32 mouse cellular contexts compared by ENCODE assay signal in the genomic region with DNA sequence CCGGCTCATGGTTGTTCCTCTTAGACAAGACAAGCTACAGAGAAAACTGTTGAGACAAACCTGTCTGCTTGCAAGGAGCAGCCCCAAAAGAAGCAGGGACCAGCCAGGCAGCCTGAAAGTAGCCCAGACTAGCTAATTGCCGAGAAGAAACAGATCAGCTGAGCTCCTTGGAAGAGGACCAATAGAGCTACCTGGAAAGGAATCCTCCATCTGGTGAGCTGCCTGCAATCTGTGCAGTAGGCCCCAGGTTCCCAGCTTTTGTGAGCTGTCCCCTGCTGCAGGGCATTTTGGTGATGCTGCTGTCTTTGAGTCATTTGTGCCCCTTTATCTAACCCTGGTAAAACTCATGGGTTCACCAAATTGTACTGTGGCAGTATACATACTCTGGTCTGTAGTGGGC. TPM values are rescaled to one million over a fixed set of nuclear protein-coding genes. Genes with fewer than 3 reads are reported as not detected.
DNase-seq lines count a peak whose midpoint lies in the region; ATAC-seq and TF ChIP-seq lines count a peak whose summit lies in the region.
"Had no signal": no experiment of that assay in that cellular context is flagged by ENCODE, and none has a peak within 500 bp of the region (broad histone marks: within the 10 kb centered on the region; RNA-seq: fewer than 3 reads in every experiment).

No protein-coding gene starts in this region.

- H3K9ac ChIP-seq in heart, adult 2 months (ENCODE audit: low read depth, low read length) = no peak overlapping the region
- no peak overlapping the region for H3K9ac ChIP-seq in neural tube, embryonic 15.5 days (replicated peaks)
- H3K9ac ChIP-seq: forebrain, embryonic 13.5 days; heart, embryonic 15.5 days; hindbrain, embryonic 15.5 days; limb, embryonic 13.5 days; liver, embryonic 14.5 days; lung, embryonic 14.5 days; midbrain, embryonic 13.5 days; neural tube, embryonic 12.5 days had no signal

- H3K27ac ChIP-seq in heart, adult 2 months = no peak overlapping the region
- H3K27ac ChIP-seq in testis, adult 2 months (ENCODE audit: control insufficient read depth, insufficient read depth, low read depth, low read length) = 0 out of 2 replicates have a peak overlapping the region, but pooled peaks have one; percentile 13
- H3K27ac ChIP-seq in neural tube, embryonic 15.5 days (replicated peaks) = no peak overlapping the region
- H3K27ac ChIP-seq: forebrain, embryonic 13.5 days; heart, embryonic 15.5 days; hindbrain, embryonic 15.5 days; limb, embryonic 13.5 days; liver, embryonic 14.5 days; midbrain, embryonic 13.5 days; neural tube, embryonic 12.5 days had no signal

- DNase-seq in heart, adult 11 months = peak; percentile 41
- DNase-seq in heart, adult 2 months = no peak
- no peak for DNase-seq in testis, postnatal 14 days (ENCODE audit: low spot score)
- peak; percentile 47 for DNase-seq in cerebellum, adult 8-10 months
- DNase-seq in cerebellum, postnatal 36 days = peak; percentile 44 to 48
- no peak for DNase-seq in adrenal gland, postnatal 14 days
- DNase-seq: adrenal gland, adult 2 months; gastrocnemius, postnatal 36 days; heart, postnatal 36 days; kidney, adult 9 months; kidney, postnatal 14 days; layer of hippocampus, postnatal 36 days; lung, embryonic 14.5 days; right cerebral cortex, adult 18-20 months had no signal

- H3K79me2 ChIP-seq in heart, adult 2 months (replicated peaks; ENCODE audit: control insufficient read depth, insufficient read depth, low read length) = no peaks in the 10 kb centered on the region

- TF ChIP-seq CTCF in heart, adult 2 months (IDR thresholded peaks at IDR 0.05) = no peak
- no peak for TF ChIP-seq CTCF in testis, adult 2 months (IDR thresholded peaks at IDR 0.05; ENCODE audit: control insufficient read depth, insufficient read depth, insufficient replicate concordance, low read depth, low read length)

- intact Hi-C loops in heart, adult 2 months (cut with DNase I) = no loop called here

- TF ChIP-seq POLR2A in heart, adult 2 months (IDR thresholded peaks at IDR 0.05; ENCODE audit: insufficient read depth, low read depth, low read length) = no peak
- no peak for TF ChIP-seq POLR2A in testis, adult 2 months (IDR thresholded peaks at IDR 0.05; ENCODE audit: control insufficient read depth, low read depth, low read length)

- TF ChIP-seq EP300 in heart, adult 2 months (IDR thresholded peaks at IDR 0.05; ENCODE audit: insufficient read depth, low read depth, low read length) = no peak

- ATAC-seq in neural tube, embryonic 15.5 days (ENCODE audit: low FRiP score) = no peak
- ATAC-seq: forebrain, embryonic 13.5 days; intestine, embryonic 16.5 days; midbrain, embryonic 13.5 days; Patski had no signal

- H3K4me1 ChIP-seq in heart, adult 2 months (ENCODE audit: control insufficient read depth, insufficient read depth, low read length) = no peaks in the 10 kb centered on the region
- H3K4me1 ChIP-seq in testis, adult 2 months (ENCODE audit: control insufficient read depth, insufficient read depth, low read length) = peaks cover 2% of the 10 kb centered on the region; the same call in 1 of the 2 replicates
- H3K4me1 ChIP-seq in neural tube, embryonic 15.5 days = no peaks in the 10 kb centered on the region
- H3K4me1 ChIP-seq: forebrain, embryonic 13.5 days; heart, embryonic 15.5 days; hindbrain, embryonic 15.5 days; limb, embryonic 13.5 days; midbrain, embryonic 13.5 days had no signal

- WGBS in heart, adult 2 months = 79% methylated on average over 2 of the region's 2 CpGs
- WGBS in neural tube, embryonic 15.5 days = 85% methylated on average over 2 of the region's 2 CpGs

- no peaks in the 10 kb centered on the region for H3K27me3 ChIP-seq in heart, adult 2 months (ENCODE audit: control insufficient read depth, insufficient read depth, low read length)
- no peaks in the 10 kb centered on the region for H3K27me3 ChIP-seq in testis, adult 2 months (ENCODE audit: control insufficient read depth, insufficient read depth, low read length)
- H3K27me3 ChIP-seq in neural tube, embryonic 15.5 days (replicated peaks) = no peaks in the 10 kb centered on the region
- H3K27me3 ChIP-seq: forebrain, embryonic 13.5 days; heart, embryonic 15.5 days; hindbrain, embryonic 15.5 days; limb, embryonic 13.5 days; midbrain, embryonic 13.5 days; neural tube, embryonic 12.5 days had no signal

- H3K36me3 ChIP-seq in heart, adult 2 months (ENCODE audit: control insufficient read depth, insufficient read depth, low read length) = no peaks in the 10 kb centered on the region
- H3K36me3 ChIP-seq in testis, adult 2 months (ENCODE audit: control insufficient read depth, insufficient read depth, low read length) = no peaks in the 10 kb centered on the region
- H3K36me3 ChIP-seq in neural tube, embryonic 15.5 days = no peaks in the 10 kb centered on the region
- H3K36me3 ChIP-seq: G1E; heart, embryonic 15.5 days; hindbrain, embryonic 15.5 days; limb, embryonic 13.5 days; midbrain, embryonic 13.5 days; neural tube, embryonic 12.5 days had no signal

- no peak overlapping the region for H3K4me3 ChIP-seq in heart, adult 2 months
- H3K4me3 ChIP-seq in testis, adult 2 months (ENCODE audit: control insufficient read depth, low read depth, low read length) = no peak overlapping the region
- H3K4me3 ChIP-seq in neural tube, embryonic 15.5 days (replicated peaks) = no peak overlapping the region
- H3K4me3 ChIP-seq: forebrain, embryonic 13.5 days; heart, embryonic 15.5 days; hindbrain, embryonic 15.5 days; limb, embryonic 13.5 days; midbrain, embryonic 13.5 days; neural tube, embryonic 12.5 days had no signal

- no peaks in the 10 kb centered on the region for H3K9me3 ChIP-seq in neural tube, embryonic 15.5 days (replicated peaks)
- H3K9me3 ChIP-seq: forebrain, embryonic 13.5 days; G1E; heart, embryonic 15.5 days; hindbrain, embryonic 15.5 days; limb, embryonic 13.5 days; midbrain, embryonic 13.5 days; neural tube, embryonic 12.5 days had no signal

- H3K4me2 ChIP-seq in neural tube, embryonic 15.5 days = no peak overlapping the region
- H3K4me2 ChIP-seq: forebrain, embryonic 13.5 days; heart, embryonic 15.5 days; hindbrain, embryonic 15.5 days; limb, embryonic 13.5 days; lung, embryonic 14.5 days; midbrain, embryonic 13.5 days; neural tube, embryonic 12.5 days had no signal

RNA-seq across cellular contexts. Expression of gene Fam169a, which starts 13.1 kb away (rescaled TPM):
- total RNA-seq in heart, adult 2 months (2021) = under 1 TPM; 0.42 to 0.50 TPM
- polyA plus RNA-seq in heart, adult 2 months (2012; rRNA removed) = 0.12 and 0.26 TPM in 2 replicates
- polyA plus RNA-seq in testis, adult 2 months (2012; rRNA removed) = 4.1 and 4.4 TPM in 2 replicates
- total RNA-seq in adrenal gland, postnatal 14 days (2021) = 4.5 and 5.7 TPM in 2 replicates
- 25.9 and 30.5 TPM in 2 replicates for polyA plus RNA-seq in neural tube, embryonic 15.5 days (2015; fragmentation: Nextera tagmentation; extraction: Ambion mirVana)
- total RNA-seq: gastrocnemius, postnatal 36 days had no signal
- polyA plus RNA-seq: G1E; small intestine, adult 2 months had no signal

RNA-seq across cellular contexts. Expression of gene Gm6169, which starts 18.8 kb away (rescaled TPM):
- 10 to 100 TPM in 1 of 2 experiments, not detected in 1; 10.7 TPM for total RNA-seq in heart, adult 2 months (2021)
- polyA plus RNA-seq in heart, adult 2 months (2012; rRNA removed) = 1.2 and 2.5 TPM in 2 replicates
- polyA plus RNA-seq in testis, adult 2 months (2012; rRNA removed) = not detected in 2 replicates
- 0.33 TPM in 1 of 2 replicates, not detected in the other for total RNA-seq in adrenal gland, postnatal 14 days (2021)
- 1.1 and 1.3 TPM in 2 replicates for polyA plus RNA-seq in neural tube, embryonic 15.5 days (2015; fragmentation: Nextera tagmentation; extraction: Ambion mirVana)

RNA-seq across cellular contexts. Expression of gene 1700029F12Rik, which starts 46.0 kb away (rescaled TPM):
- not detected for total RNA-seq in heart, adult 2 months (2021)
- polyA plus RNA-seq in heart, adult 2 months (2012; rRNA removed) = 0.78 and 0.82 TPM in 2 replicates
- polyA plus RNA-seq in testis, adult 2 months (2012; rRNA removed) = 2,075 and 2,753 TPM in 2 replicates
- total RNA-seq in adrenal gland, postnatal 14 days (2021) = not detected in 2 replicates
- not detected in 2 replicates for polyA plus RNA-seq in neural tube, embryonic 15.5 days (2015; fragmentation: Nextera tagmentation; extraction: Ambion mirVana)
- total RNA-seq: G1E; gastrocnemius, postnatal 36 days; heart, postnatal 36 days; layer of hippocampus, adult 18-20 months; layer of hippocampus, postnatal 36 days; left cerebral cortex, postnatal 10 days; megakaryocyte, adult 5-6 weeks had no signal
- polyA plus RNA-seq: embryonic facial prominence, embryonic 14.5 days; forebrain, embryonic 13.5 days; G1E; heart, embryonic 15.5 days; hindbrain, embryonic 15.5 days; intestine, embryonic 16.5 days; limb, embryonic 13.5 days; liver, embryonic 14.5 days; lung, embryonic 14.5 days; midbrain, embryonic 13.5 days; neural tube, embryonic 12.5 days; Patski; stomach, embryonic 16.5 days had no signal

RNA-seq across cellular contexts. Expression of gene Gfm2, which starts 57.5 kb away (rescaled TPM):
- 10 to 100 TPM; 43.0 to 54.7 TPM for total RNA-seq in heart, adult 2 months (2021)
- 27.9 and 50.2 TPM in 2 replicates for polyA plus RNA-seq in heart, adult 2 months (2012; rRNA removed)
- 13.4 and 14.2 TPM in 2 replicates for polyA plus RNA-seq in testis, adult 2 months (2012; rRNA removed)
- total RNA-seq in adrenal gland, postnatal 14 days (2021) = 38.0 and 40.9 TPM in 2 replicates
- 34.2 and 34.3 TPM in 2 replicates for polyA plus RNA-seq in neural tube, embryonic 15.5 days (2015; fragmentation: Nextera tagmentation; extraction: Ambion mirVana)

RNA-seq across cellular contexts. Expression of gene Nsa2, which starts 57.5 kb away (rescaled TPM):
- total RNA-seq in heart, adult 2 months (2021) = 10 to 100 TPM; 42.0 to 45.0 TPM
- polyA plus RNA-seq in heart, adult 2 months (2012; rRNA removed) = 14.9 and 27.5 TPM in 2 replicates
- 26.9 and 28.4 TPM in 2 replicates for polyA plus RNA-seq in testis, adult 2 months (2012; rRNA removed)
- 92.3 and 110 TPM in 2 replicates for total RNA-seq in adrenal gland, postnatal 14 days (2021)
- polyA plus RNA-seq in neural tube, embryonic 15.5 days (2015; fragmentation: Nextera tagmentation; extraction: Ambion mirVana) = 36.0 and 44.8 TPM in 2 replicates

Comparison
In these comparisons a context has a peak if more than half of its experiments do, and no peak if none do; other contexts are left out.
1. DNase-seq: peak in heart, adult 11 months (single experiment), cerebellum, adult 8-10 months (single experiment) and cerebellum, postnatal 36 days (2 of 2); none in heart, adult 2 months (0 of 2), testis, postnatal 14 days (single experiment) and adrenal gland, postnatal 14 days (single experiment).
2. RNA of gene 1700029F12Rik, which starts 46.0 kb away (polyA plus RNA-seq): 2,075 to 2,753 TPM in testis, adult 2 months; 0.78 to 0.82 TPM in heart, adult 2 months and not detected in neural tube, embryonic 15.5 days; every median in the first group is over 1,000 times any median in the second.